Mouse (Mus musculus) forebrain, embryonic 13.5 days (tissue): ENCODE results near the gene Cdyl. TPM values are rescaled to one million over a fixed set of nuclear protein-coding genes. Genes with fewer than 3 reads are reported as not detected.
A peak's percentile ranks its signal among the peaks of the same experiment; 100 is the strongest.

Source experiments
- ATAC-seq: fragments of 200-750 bp; cut with Nextera tagmentation; 2 replicates; pipeline ENCODE4 v1.8.0; 2017
- H3K27ac ChIP-seq: fragments of 300-500 bp; sonication (generic); 2 replicates; pipeline ENCODE4 v1.5.1; 2015; ENCODE audit warnings: inconsistent platforms, mild to moderate bottlenecking, moderate library complexity
- H3K27me3 ChIP-seq: fragments of 300-500 bp; sonication (generic); 2 replicates; pipeline ENCODE4 v1.6.1; 2015; ENCODE audit warnings: mild to moderate bottlenecking, inconsistent platforms
- H3K36me3 ChIP-seq: fragments of 300-500 bp; sonication (generic); 2 replicates; pipeline ENCODE4 v1.6.1; 2015; ENCODE audit warnings: mild to moderate bottlenecking, inconsistent platforms; ENCODE audit not compliant: poor library complexity, severe bottlenecking
- H3K4me1 ChIP-seq: fragments of 300-500 bp; sonication (generic); 2 replicates; pipeline ENCODE4 v1.6.1; 2015; ENCODE audit warnings: inconsistent platforms
- H3K4me2 ChIP-seq: fragments of 300-500 bp; sonication (generic); 2 replicates; pipeline ENCODE4 v1.6.1; 2015; ENCODE audit warnings: inconsistent platforms, mild to moderate bottlenecking, moderate library complexity
- H3K4me3 ChIP-seq: fragments of 300-500 bp; sonication (generic); 2 replicates; pipeline ENCODE4 v1.5.1; 2015; ENCODE audit warnings: mild to moderate bottlenecking, inconsistent platforms
- H3K9ac ChIP-seq: fragments of 300-500 bp; sonication (generic); 2 replicates; pipeline ENCODE4 v1.6.1; 2015; ENCODE audit warnings: mild to moderate bottlenecking, inconsistent platforms
- H3K9me3 ChIP-seq: fragments of 300-500 bp; sonication (generic); replicated peaks from 2 replicates; pipeline ENCODE4 v1.6.1; 2016; ENCODE audit warnings: inconsistent platforms
- WGBS: fragments of 180-500 bp; shearing (Covaris S2); methylation state at CpG from one replicate; pipeline ENCODE4 v1.1.7; 2015; 5-methylcytosine and 5-hydroxymethylcytosine counted together
- polyA plus RNA-seq: library from polyadenylated mRNA; unstranded; fragments of >200 nt; fragmentation: Nextera tagmentation; extraction: Ambion mirVana; gene quantifications from 2 replicates; pipeline ENCODE4 v1.2.1, GENCODE M21; 2015

Cdyl gene
- polyA plus RNA-seq, 1 experiment from 2014 or later = 4.7 TPM

DNA sequence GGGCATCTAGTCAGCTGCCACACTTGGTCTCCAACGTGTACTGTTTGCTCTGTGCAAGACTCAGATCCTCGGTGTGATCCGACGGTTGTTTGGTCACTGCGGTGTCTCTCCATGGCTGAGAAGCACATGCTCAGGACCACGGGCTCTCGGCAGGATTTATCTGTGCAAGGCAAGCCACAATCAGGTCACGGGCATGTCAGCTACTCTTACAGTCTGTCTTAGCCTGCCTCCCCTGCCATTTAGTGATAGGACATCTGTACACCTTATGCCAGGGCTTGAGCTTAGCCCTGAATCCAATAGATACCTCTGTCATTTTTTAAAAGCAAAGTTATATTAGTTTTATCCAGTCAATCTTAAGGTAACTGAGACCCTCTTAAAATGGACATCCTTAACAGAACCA, 211.0 kb downstream of the Cdyl start:
- 94% methylated on average over 8 of the region's 8 CpGs for WGBS
- Histone ChIP-seq H3K36me3 (0 out of 2 replicates have a peak, but pooled peaks cover 4% of the 10 kb centered on the region), H3K4me1 (no peaks in the 10 kb centered on the region), H3K27me3 (no peaks in the 10 kb centered on the region), H3K9ac (no peak overlapping the region), H3K4me3 (no peak overlapping the region), H3K9me3 (no peaks in the 10 kb centered on the region), H3K27ac (no peak overlapping the region), H3K4me2 (no peak overlapping the region)
- ATAC-seq = no peak

DNA sequence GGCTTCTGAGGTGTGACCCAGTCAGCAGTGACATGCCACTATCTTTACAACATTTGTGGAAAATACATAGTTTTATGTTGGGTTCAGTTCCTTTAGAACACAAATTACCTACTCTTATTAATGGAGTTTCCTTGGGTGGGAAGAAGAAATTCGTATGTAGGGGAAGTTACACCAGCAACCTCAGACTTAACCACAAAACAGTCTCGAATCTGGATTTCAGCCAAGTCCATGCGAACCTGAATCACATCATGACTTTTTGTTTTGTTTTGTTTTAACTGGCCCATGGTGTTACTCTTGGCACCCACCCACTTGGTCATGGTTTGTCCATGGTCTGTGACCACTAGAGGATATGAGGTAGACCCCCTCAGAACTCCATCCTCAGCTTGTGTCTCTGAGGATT, 211.5 kb downstream of the Cdyl start:
- 89% methylated on average over 3 of the region's 3 CpGs for WGBS
- Histone ChIP-seq H3K9ac (no peak overlapping the region), H3K36me3 (0 out of 2 replicates have a peak, but pooled peaks cover 4% of the 10 kb centered on the region), H3K9me3 (no peaks in the 10 kb centered on the region), H3K27ac (no peak overlapping the region), H3K4me3 (no peak overlapping the region), H3K4me2 (no peak overlapping the region), H3K4me1 (no peaks in the 10 kb centered on the region), H3K27me3 (no peaks in the 10 kb centered on the region)
- ATAC-seq = no peak

DNA sequence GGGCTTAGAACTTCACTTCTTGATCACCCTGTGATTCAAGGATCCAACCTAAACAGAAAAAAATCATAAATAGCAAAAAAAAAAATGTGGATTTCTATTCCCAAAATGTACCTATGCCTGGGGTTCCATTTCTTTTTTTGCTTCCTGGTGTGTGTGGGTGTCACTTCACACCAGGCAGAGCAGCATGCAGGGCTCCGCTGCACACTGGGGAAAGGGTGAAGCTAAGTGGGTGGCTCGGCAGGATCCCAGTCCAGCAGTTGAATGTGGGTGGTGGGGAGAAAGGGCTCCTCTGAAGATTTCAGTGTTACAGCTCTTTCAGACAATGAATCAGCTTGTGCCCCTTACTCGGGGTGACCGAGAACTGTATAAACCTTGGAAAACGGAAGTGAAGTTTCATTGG, 215.8 kb downstream of the Cdyl start:
- Histone ChIP-seq H3K36me3 (0 out of 2 replicates have a peak, but pooled peaks cover 4% of the 10 kb centered on the region), H3K27me3 (no peaks in the 10 kb centered on the region), H3K9ac (no peak overlapping the region)

DNA sequence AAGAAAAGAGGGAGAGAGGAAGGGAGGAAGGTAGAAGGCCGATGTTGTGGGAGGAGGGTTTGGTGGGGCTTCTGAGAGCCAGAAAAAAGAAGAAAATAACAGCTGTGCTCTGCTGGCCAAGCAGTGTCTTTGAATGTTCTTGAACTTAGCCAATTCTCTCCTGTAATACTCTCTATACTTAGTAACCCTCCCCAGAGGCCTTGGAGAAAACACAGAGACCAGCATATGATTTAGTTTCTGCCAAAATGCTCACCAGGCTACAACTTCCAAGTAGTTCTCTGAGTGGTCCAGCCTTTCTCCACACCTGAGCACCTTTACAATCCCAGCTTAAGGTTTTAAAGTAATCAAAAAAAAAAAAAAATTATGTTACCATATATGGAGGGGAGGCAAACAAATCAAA, 218.6 kb downstream of the Cdyl start:
- Histone ChIP-seq H3K4me1 (no peaks in the 10 kb centered on the region), H3K27ac (no peak overlapping the region), H3K4me2 (no peak overlapping the region), H3K4me3 (no peak overlapping the region), H3K27me3 (no peaks in the 10 kb centered on the region), H3K9ac (no peak overlapping the region), H3K9me3 (no peaks in the 10 kb centered on the region), H3K36me3 (no peaks in the 10 kb centered on the region)
- 67% methylated on average over 1 of the region's 1 CpGs for WGBS
- ATAC-seq = no peak

More for the DNA sequence above, 215.8 kb downstream of the Cdyl start:
- no peak overlapping the region for H3K4me2 ChIP-seq
- no peaks in the 10 kb centered on the region for H3K9me3 ChIP-seq
- ATAC-seq = no peak
- no peaks in the 10 kb centered on the region for H3K4me1 ChIP-seq
- no peak overlapping the region for H3K27ac ChIP-seq
- no peak overlapping the region for H3K4me3 ChIP-seq
- WGBS = 88% methylated on average over 5 of the region's 5 CpGs

DNA sequence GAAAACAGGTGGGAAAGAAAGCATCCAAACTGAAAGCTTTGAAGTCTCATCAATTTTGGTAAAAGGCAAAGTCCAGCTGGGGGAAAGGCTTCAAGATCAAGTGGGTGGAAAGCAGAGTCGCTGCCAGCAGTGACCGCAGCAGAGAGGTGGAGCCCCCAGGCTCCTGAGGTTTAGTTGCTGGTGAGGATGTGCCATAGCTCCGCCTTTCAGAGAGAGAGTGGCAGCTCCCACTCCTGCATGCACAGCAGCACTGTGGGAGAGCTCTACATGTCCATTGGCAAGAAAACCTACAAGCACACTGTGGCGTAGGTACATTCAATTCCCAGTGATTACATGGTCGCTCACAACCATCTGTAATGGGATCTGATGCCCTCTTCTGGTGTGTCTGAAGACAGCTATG, 219.4 kb downstream of the Cdyl start:
- Histone ChIP-seq H3K36me3 (no peaks in the 10 kb centered on the region), H3K9ac (no peak overlapping the region), H3K4me3 (no peak overlapping the region), H3K4me2 (no peak overlapping the region), H3K9me3 (no peaks in the 10 kb centered on the region), H3K27ac (no peak overlapping the region), H3K27me3 (no peaks in the 10 kb centered on the region), H3K4me1 (no peaks in the 10 kb centered on the region)
- no peak for ATAC-seq
- WGBS = 54% methylated on average over 5 of the region's 5 CpGs

DNA sequence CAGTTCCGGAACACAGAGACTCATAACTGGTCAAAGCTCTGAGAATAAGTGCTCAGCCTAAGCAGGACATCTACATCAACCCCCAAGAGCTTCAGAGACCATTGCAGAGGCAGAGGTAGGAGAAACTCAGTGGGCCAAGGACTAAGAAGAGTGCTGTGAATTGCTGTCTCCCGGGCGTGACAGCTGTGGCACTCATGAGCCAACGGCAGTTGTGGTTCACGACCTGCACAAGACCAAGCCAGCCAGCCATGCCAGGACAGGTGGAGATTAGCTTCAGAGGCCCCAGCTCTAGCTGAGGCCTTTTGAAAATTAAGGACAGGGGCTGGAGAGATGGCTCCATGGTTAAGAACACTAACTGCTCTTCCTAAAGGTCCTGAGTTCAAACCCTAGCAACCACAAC, 219.9 kb downstream of the Cdyl start:
- H3K9ac ChIP-seq = no peak overlapping the region
- 83% methylated on average over 5 of the region's 5 CpGs for WGBS

DNA sequence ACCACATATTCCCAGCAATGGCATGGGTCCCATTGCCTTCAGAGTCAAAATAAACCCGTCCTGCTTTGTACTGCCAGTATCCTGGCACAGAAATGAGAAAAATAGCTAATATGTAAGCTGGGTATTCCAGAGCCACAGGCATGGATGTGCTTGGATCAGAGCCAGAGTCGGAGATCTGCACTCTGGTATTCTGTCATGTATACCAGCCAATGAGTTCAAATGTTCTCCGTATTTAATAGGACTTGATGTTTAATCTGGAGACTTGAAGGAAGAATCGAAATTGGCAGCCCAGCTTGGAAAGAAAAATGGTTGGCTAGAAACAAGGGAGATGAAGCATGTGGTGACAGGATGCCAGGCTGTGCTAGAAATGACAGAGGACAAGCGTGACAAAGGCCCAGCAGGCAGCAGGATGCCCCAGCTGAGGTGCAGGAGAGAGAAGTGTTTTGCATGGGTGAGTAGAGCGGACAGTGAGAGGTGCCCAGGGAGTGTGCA, 221.0 kb downstream of the Cdyl start:
- Histone ChIP-seq H3K9ac (no peak overlapping the region), H3K4me3 (no peak overlapping the region), H3K36me3 (no peaks in the 10 kb centered on the region), H3K27me3 (no peaks in the 10 kb centered on the region), H3K9me3 (no peaks in the 10 kb centered on the region), H3K4me1 (no peaks in the 10 kb centered on the region), H3K27ac (no peak overlapping the region), H3K4me2 (no peak overlapping the region)
- 76% methylated on average over 6 of the region's 6 CpGs for WGBS
- ATAC-seq = peak; percentile 66; the same call in 1 of the 2 replicates

More for the DNA sequence above, 219.9 kb downstream of the Cdyl start:
- no peak for ATAC-seq
- H3K4me3 ChIP-seq = no peak overlapping the region
- no peaks in the 10 kb centered on the region for H3K4me1 ChIP-seq
- H3K27me3 ChIP-seq = no peaks in the 10 kb centered on the region
- no peak overlapping the region for H3K27ac ChIP-seq
- H3K9me3 ChIP-seq = no peaks in the 10 kb centered on the region
- H3K4me2 ChIP-seq = no peak overlapping the region
- no peaks in the 10 kb centered on the region for H3K36me3 ChIP-seq

DNA sequence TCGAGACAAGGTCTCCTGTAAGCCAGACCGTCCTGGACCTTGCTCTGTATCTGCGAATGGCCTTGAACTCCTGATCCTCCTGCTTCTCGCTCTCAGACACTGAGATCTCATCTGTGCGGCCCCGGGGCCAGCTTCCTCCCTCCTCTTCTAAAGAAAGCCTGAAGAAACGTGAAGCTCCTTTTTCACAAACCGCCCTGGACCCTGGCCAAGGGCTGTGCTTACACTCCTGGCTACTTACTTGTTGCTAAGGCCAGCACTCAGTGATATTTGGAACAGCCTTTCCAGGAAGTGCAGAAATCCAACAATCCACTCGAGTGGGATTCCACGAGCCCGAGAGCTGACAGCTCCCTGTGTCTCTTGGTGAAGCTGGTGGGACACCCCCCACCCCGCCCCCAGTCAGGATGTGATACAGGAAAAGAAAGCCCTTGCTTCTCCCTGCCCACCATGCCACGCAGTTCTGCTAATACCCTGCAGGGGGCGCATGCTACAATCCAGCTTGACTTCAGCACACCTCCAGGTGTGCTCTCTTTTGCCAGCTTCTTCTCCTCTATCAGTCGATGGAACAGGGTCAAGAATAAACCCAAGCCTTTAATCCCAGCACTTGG, 226.6 kb downstream of the Cdyl start:
- no peak for ATAC-seq
- H3K36me3 ChIP-seq = no peaks in the 10 kb centered on the region
- H3K4me2 ChIP-seq = no peak overlapping the region
- no peak overlapping the region for H3K9ac ChIP-seq
- 35% methylated on average over 15 of the region's 15 CpGs for WGBS
- no peak overlapping the region for H3K4me3 ChIP-seq
- peaks cover 5% of the 10 kb centered on the region; the same call in 1 of the 2 replicates for H3K9me3 ChIP-seq
- no peaks in the 10 kb centered on the region for H3K27me3 ChIP-seq
- no peaks in the 10 kb centered on the region for H3K4me1 ChIP-seq
- H3K27ac ChIP-seq = no peak overlapping the region

DNA sequence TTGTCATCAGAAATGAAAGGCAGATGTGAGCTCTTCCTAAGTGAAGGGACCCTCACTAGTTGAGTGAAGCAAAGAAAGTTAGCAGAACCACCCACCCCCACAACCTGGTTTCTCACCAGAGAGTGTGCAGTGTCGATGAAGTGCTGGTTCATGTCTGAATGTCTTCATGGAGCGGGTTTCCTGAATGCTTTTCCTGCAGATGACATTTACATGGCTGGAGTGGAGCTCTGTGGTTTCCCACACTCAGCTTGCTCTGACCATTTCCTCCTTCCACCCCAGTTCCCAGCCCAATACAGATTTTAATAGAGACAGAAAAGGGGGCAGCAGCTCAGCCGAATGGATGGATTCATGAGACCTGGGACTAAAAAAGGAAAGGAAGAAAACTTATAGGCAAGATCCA, 233.2 kb downstream of the Cdyl start:
- H3K27me3 ChIP-seq = no peaks in the 10 kb centered on the region
- WGBS = 86% methylated on average over 3 of the region's 3 CpGs

DNA sequence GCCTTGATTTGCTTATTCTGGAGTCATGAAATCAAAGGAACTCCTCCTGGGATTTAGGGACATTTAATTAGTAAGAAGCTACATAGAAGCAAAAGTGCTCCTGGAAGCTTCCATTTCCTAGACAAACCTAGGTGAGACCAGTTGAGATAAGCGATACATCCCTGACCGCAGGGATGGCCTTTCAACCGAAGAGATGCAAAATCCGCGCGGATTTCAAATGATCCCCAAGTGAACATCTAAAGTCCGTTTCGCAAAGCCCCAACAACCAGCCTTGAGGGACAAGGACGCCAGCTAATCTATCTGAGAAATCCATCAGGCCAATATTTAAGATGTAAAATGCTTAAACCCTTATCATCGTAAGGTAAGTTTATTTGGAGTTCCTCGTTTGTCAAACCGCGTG, 245.7 kb downstream of the Cdyl start:
- no peak for ATAC-seq
- H3K4me3 ChIP-seq = peak overlapping the region; percentile 65
- no peaks in the 10 kb centered on the region for H3K36me3 ChIP-seq
- H3K9ac ChIP-seq = peak overlapping the region; percentile 65
- H3K9me3 ChIP-seq = no peaks in the 10 kb centered on the region
- peak overlapping the region; percentile 65 for H3K4me2 ChIP-seq
- 2% methylated on average over 13 of the region's 13 CpGs for WGBS
- no peak overlapping the region for H3K27ac ChIP-seq
- no peaks in the 10 kb centered on the region for H3K27me3 ChIP-seq
- peaks cover 7% of the 10 kb centered on the region; the same call in 1 of the 2 replicates for H3K4me1 ChIP-seq

More for the DNA sequence above, 233.2 kb downstream of the Cdyl start:
- Histone ChIP-seq H3K4me2 (no peak overlapping the region), H3K27ac (no peak overlapping the region), H3K4me1 (no peaks in the 10 kb centered on the region), H3K4me3 (no peak overlapping the region), H3K9ac (no peak overlapping the region), H3K9me3 (peaks cover 5% of the 10 kb centered on the region; the same call in 1 of the 2 replicates), H3K36me3 (peaks cover 8% of the 10 kb centered on the region)
- ATAC-seq = no peak

DNA sequence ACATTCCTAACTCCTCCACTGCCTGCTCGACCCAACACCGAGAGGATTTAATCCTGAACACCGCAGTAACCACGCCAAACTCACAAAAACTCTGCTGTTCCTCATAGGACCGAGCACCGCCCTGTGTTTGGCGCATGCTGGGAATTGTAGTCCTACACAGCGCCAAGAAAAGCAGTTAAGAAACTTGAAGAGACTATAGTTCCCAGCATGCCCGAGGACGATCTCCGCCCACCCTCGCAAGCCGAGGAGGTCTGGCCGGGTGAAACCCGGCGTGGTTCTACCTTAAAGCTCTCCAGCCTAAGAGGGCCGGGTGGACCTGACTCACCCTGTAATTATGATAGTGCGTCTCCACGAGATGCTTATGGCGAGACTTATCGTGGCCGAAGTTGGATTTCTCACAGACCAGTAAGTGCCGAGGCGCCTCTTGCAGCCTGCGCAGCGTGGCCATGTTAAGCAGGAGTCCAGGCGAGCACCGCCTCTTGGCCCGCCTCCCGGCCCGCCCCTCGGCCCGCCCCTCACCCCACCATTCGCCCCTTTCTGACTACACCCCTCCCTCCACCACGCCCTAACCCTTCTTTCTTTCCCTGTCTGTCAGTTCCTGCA, 246.3 kb downstream of the Cdyl start, which contains the start of gene Rpp40:
Rpp40 (minus strand) TSS at position 481 of the 603 bp plus-strand sequence.
- H3K36me3 ChIP-seq = no peaks in the 10 kb centered on the region
- peak within 1 kb of the TSS; percentile 65 for H3K4me3 ChIP-seq
- H3K9ac ChIP-seq = peak within 1 kb of the TSS; percentile 65
- ATAC-seq = peak; percentile 100
- WGBS = under 1% methylated on average over 35 of the region's 35 CpGs
- peak within 1 kb of the TSS; percentile 65 for H3K4me2 ChIP-seq
- no peaks in the 10 kb centered on the region for H3K9me3 ChIP-seq
- H3K4me1 ChIP-seq = peaks cover 7% of the 10 kb centered on the region; the same call in 1 of the 2 replicates
- H3K27me3 ChIP-seq = no peaks in the 10 kb centered on the region
- no peak within 1 kb of the TSS for H3K27ac ChIP-seq

DNA sequence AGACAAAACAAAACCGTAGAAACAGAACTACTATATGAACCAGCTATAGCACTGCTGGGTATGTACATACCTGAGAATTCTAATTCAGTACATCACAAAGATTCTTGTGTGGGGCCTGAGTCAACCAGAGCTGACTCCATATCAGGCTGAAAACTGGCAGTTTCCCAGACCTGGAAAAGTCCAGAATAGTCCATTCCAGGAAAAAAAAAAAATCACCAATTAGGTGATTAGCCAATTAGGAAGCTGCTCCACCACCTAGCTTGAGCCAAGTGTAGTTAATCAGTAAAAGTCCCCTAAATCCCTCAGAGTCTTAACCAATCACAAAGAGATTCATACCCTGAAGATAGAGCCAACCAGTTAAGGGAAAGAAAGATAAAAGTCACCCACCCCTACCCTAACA, 251.8 kb downstream of the Cdyl start:
- H3K4me1 ChIP-seq = no peaks in the 10 kb centered on the region
- 88% methylated on average over 1 of the region's 1 CpGs for WGBS
- H3K27ac ChIP-seq = no peak overlapping the region
- H3K36me3 ChIP-seq = no peaks in the 10 kb centered on the region
- H3K9ac ChIP-seq = no peak overlapping the region
- no peak overlapping the region for H3K4me3 ChIP-seq
- ATAC-seq = no peak
- no peaks in the 10 kb centered on the region for H3K27me3 ChIP-seq
- H3K4me2 ChIP-seq = no peak overlapping the region
- H3K9me3 ChIP-seq = no peaks in the 10 kb centered on the region; the same call in 1 of the 2 replicates
